Mouse (Mus musculus) hindbrain, embryonic 10.5 days (tissue): ENCODE measurements at regions not wholly inside any gene's neighbourhood (a gene's known extent, or its start where the extent isn't known, plus 50 kb on each side); places are given as distances from the start of the nearest gene placed in this dataset.

Experiments
- DNase-seq: peaks from one replicate; pipeline ENCODE4 v3.0.0-alpha.2; 2017; ENCODE audit warnings: low spot score
- H3K27ac ChIP-seq: fragments of 300-500 bp; sonication (generic); 2 replicates; pipeline ENCODE4 v1.5.1; 2016; ENCODE audit warnings: mild to moderate bottlenecking, moderate library complexity
- H3K27me3 ChIP-seq: fragments of 300-500 bp; sonication (generic); 2 replicates; pipeline ENCODE4 v1.6.1; 2016; ENCODE audit warnings: mild to moderate bottlenecking; ENCODE audit not compliant: poor library complexity, insufficient read depth, severe bottlenecking
- H3K36me3 ChIP-seq: fragments of 300-500 bp; sonication (generic); 2 replicates; pipeline ENCODE4 v1.6.1; 2016; ENCODE audit warnings: mild to moderate bottlenecking, moderate library complexity
- H3K4me1 ChIP-seq: fragments of 300-500 bp; sonication (generic); replicated peaks from 2 replicates; pipeline ENCODE4 v1.6.1; 2016; ENCODE audit warnings: mild to moderate bottlenecking
- H3K4me3 ChIP-seq: fragments of 300-500 bp; sonication (generic); 2 replicates; pipeline ENCODE4 v1.5.1; 2016; ENCODE audit warnings: mild to moderate bottlenecking, moderate library complexity
- H3K9me3 ChIP-seq: fragments of 300-500 bp; sonication (generic); 2 replicates; pipeline ENCODE4 v1.6.1; 2016; ENCODE audit warnings: mild to moderate bottlenecking, moderate library complexity
- WGBS: fragments of 180-500 bp; shearing (Covaris S2); methylation state at CpG from one replicate; pipeline ENCODE4 v1.1.7; 2016; 5-methylcytosine and 5-hydroxymethylcytosine counted together

DNA sequence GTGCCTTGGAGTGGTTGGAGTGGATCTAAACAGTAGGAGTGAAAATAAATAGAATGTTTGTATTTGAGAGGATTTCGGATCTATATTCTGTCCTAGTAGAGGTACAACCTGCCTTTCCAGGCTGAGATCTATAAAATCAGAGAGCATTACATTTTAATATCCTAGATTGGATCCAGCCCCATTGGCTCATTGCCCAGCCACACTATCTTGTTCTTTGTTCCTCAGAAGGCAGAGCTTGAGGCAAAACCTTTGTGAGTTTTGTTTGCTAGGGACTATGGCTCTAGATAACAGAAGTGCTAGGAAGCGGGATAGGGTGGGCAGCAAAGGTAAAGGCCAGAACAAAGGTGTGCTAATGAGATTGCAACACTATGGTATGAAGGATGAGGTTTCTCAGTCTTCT is 78.7 kb upstream of the Cntln start:
- Histone ChIP-seq H3K36me3 (no peaks in the 10 kb centered on the region), H3K27ac (no peak overlapping the region), H3K4me1 (no peaks in the 10 kb centered on the region), H3K27me3 (no peaks in the 10 kb centered on the region), H3K9me3 (no peaks in the 10 kb centered on the region), H3K4me3 (no peak overlapping the region)
- no peak for DNase-seq
- WGBS, result 92% methylated on average over 2 of the region's 2 CpGs

DNA sequence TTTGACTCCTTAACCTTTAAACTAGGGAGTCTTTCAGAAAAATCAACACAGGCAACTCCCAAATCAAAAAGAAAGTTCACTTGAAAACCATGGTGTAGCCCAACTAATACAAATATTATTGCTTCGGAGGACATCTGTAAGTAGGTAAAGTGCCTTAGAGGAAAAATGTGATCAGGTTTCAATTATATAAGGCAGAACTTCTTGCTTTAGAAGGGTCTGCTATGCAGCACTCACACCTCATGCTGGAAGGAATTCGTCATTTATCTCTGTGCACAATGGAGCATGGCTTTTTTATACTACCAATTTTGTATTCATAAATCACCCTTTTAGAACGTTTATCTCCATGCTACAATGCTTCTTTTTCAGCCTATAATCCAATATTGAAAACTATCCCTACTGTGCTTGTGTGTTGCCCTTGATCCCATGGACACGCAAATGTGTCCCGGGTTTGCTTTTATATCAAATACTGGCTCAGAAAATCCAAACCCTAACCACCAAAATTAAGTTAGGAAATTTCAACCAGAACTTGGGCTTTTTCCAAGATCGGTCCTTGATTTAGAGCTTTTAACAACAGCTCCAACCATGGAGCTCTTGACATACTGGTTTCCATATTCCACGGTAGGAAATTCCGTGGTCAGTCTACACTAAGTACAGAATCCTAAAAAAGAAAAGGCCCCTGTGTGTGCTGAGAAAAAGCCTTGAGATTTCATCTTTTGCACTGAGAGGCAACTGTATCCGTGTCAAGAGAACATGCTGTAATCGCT is 90.8 kb upstream of the Cntln start:
- 86% methylated on average over 10 of the region's 10 CpGs for WGBS
- Histone ChIP-seq H3K4me1 (no peaks in the 10 kb centered on the region), H3K9me3 (0 out of 2 replicates have a peak, but pooled peaks cover 2% of the 10 kb centered on the region), H3K27me3 (no peaks in the 10 kb centered on the region), H3K27ac (no peak overlapping the region), H3K36me3 (no peaks in the 10 kb centered on the region), H3K4me3 (no peak overlapping the region)
- DNase-seq, result no peak

DNA sequence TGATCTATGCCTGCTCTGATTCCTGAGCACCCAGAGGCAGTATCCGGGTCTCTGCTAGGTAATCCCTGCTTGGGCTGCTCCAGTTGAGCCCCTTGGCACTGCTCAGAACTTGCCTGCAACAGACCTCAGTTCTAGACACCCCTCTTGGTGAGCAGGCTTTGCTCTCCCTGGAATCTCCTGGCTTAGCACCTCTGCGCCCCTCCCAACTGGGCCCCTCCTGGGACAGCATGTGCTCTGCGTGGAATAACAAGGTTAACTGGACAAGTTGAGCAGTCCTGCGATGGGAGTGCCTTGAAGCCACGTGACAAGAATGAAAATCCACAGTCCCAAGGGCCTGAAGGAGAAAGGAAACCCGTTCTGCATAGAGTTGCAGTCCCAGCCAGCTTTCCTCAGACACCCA is 97.5 kb upstream of the Cntln start:
- WGBS, result 67% methylated on average over 6 of the region's 6 CpGs
- no peak overlapping the region for H3K4me3 ChIP-seq
- DNase-seq, result no peak

GRCm38 (mm10) chr4:84768161-84768560 is 93.1 kb upstream of the Bnc2 start:
- no peaks in the 10 kb centered on the region for H3K9me3 ChIP-seq
- 0 out of 2 replicates have a peak, but pooled peaks cover 7% of the 10 kb centered on the region for H3K4me1 ChIP-seq
- H3K27ac ChIP-seq, result no peak overlapping the region
- no peaks in the 10 kb centered on the region for H3K36me3 ChIP-seq
- no peaks in the 10 kb centered on the region for H3K27me3 ChIP-seq
- peak; percentile 20 for DNase-seq
- no peak overlapping the region for H3K4me3 ChIP-seq
- WGBS, result 56% methylated on average over 11 of the region's 11 CpGs

More for the DNA sequence above, 97.5 kb upstream of the Cntln start:
- no peaks in the 10 kb centered on the region for H3K4me1 ChIP-seq
- H3K9me3 ChIP-seq, result no peaks in the 10 kb centered on the region
- no peaks in the 10 kb centered on the region for H3K36me3 ChIP-seq
- no peaks in the 10 kb centered on the region; the same call in 1 of the 2 replicates for H3K27me3 ChIP-seq
- H3K27ac ChIP-seq, result no peak overlapping the region

GRCm38 (mm10) chr4:84766708-84767425 is 91.8 kb upstream of the Bnc2 start:
- 60% methylated on average over 11 of the region's 11 CpGs for WGBS
- H3K4me3 ChIP-seq, result no peak overlapping the region
- no peak overlapping the region for H3K27ac ChIP-seq
- 0 out of 2 replicates have a peak, but pooled peaks cover 7% of the 10 kb centered on the region for H3K4me1 ChIP-seq
- H3K36me3 ChIP-seq, result no peaks in the 10 kb centered on the region
- no peaks in the 10 kb centered on the region for H3K27me3 ChIP-seq
- no peak for DNase-seq
- no peaks in the 10 kb centered on the region for H3K9me3 ChIP-seq

DNA sequence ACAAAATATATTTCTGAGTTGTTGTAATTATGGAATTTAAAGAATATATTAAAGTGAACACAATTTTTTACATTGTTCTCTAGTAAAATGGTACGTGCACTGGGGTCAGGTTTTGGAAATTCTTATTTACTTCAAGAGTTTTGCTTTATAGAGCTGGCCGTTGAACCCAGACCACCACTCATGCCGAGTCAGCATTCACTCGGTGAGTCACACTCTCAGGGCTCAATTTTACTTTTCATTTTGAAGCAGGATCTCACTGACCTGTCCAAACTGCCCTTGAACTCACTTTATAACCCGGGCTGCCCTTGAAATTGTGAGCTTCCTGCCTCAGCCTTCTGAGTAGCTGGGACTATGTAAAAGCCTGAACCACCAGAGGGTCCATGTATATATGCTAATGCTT is 82.1 kb upstream of the Bnc2 start:
- no peak overlapping the region for H3K27ac ChIP-seq
- no peaks in the 10 kb centered on the region for H3K27me3 ChIP-seq
- H3K36me3 ChIP-seq, result no peaks in the 10 kb centered on the region
- no peaks in the 10 kb centered on the region for H3K9me3 ChIP-seq
- 90% methylated on average over 5 of the region's 5 CpGs for WGBS
- H3K4me1 ChIP-seq, result peaks cover 7% of the 10 kb centered on the region; the same call in 1 of the 2 replicates
- H3K4me3 ChIP-seq, result no peak overlapping the region
- DNase-seq, result no peak

DNA sequence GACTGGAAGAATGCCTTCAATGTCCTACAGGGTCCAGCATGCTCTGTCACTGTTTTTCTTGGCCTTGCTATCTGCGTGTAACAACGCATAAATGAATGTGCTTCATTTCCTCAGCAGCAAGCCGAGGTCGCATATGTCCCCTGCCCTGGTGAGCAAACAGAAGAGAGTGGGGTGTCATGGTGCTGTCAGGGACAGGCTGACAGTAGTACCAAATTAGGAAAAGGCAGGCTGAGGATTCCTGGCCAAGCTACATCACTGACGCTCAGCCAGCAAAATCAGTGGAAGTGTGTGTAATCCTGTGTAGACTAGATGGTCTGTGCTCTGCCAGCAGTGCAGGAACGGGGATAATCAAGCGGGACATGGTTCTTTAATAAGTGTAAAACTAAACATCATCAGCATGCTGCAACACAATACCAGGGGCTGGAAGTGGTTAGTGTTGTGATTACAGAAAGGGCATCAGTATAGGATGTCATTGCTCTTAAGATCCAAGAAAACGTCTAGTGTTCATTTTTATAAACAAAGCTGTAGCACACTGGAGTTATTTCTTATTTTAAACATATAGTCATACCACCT is 77.6 kb upstream of the Bnc2 start:
- no peaks in the 10 kb centered on the region for H3K9me3 ChIP-seq
- WGBS, result 72% methylated on average over 8 of the region's 8 CpGs
- H3K27ac ChIP-seq, result no peak overlapping the region
- DNase-seq, result no peak
- 0 out of 2 replicates have a peak, but pooled peaks cover 5% of the 10 kb centered on the region for H3K27me3 ChIP-seq
- no peaks in the 10 kb centered on the region for H3K36me3 ChIP-seq
- no peaks in the 10 kb centered on the region for H3K4me1 ChIP-seq
- H3K4me3 ChIP-seq, result no peak overlapping the region

GRCm38 (mm10) chr4:84741301-84741700 is 66.2 kb upstream of the Bnc2 start:
- Histone ChIP-seq H3K4me1 (peaks cover 6% of the 10 kb centered on the region; the same call in 1 of the 2 replicates), H3K27me3 (no peaks in the 10 kb centered on the region), H3K9me3 (no peaks in the 10 kb centered on the region), H3K4me3 (no peak overlapping the region), H3K36me3 (no peaks in the 10 kb centered on the region), H3K27ac (no peak overlapping the region)
- DNase-seq, result no peak
- WGBS, result 35% methylated on average over 2 of the region's 2 CpGs

GRCm38 (mm10) chr4:84740816-84741215 is 65.7 kb upstream of the Bnc2 start:
- 67% methylated on average over 3 of the region's 3 CpGs for WGBS
- Histone ChIP-seq H3K9me3 (no peaks in the 10 kb centered on the region), H3K4me1 (peaks cover 6% of the 10 kb centered on the region; the same call in 1 of the 2 replicates), H3K36me3 (no peaks in the 10 kb centered on the region), H3K4me3 (no peak overlapping the region), H3K27ac (no peak overlapping the region), H3K27me3 (no peaks in the 10 kb centered on the region)
- no peak for DNase-seq
